Mouse (Mus musculus) midbrain, embryonic 16.5 days (tissue): Measurements from ENCODE around the gene Taf6. TPM values are rescaled to one million over a fixed set of nuclear protein-coding genes. Genes with fewer than 3 reads are reported as not detected.
A peak's percentile ranks its signal among the peaks of the same experiment; 100 is the strongest.
"Not testable (repeated sequence)": the region's sequence is repeated elsewhere in the genome, so short reads cannot be mapped to it uniquely, and the experiment has no call there.

ENCODE experiments used
- ATAC-seq: fragments of 200-750 bp; cut with Nextera tagmentation; 2 replicates; pipeline ENCODE4 v1.8.0; 2017; ENCODE audit warnings: moderate TSS enrichment
- H3K27ac ChIP-seq: fragments of 300-500 bp; sonication (generic); 2 replicates; pipeline ENCODE4 v1.5.1; 2014; ENCODE audit warnings: mild to moderate bottlenecking, low read length, mixed read lengths
- H3K27me3 ChIP-seq: fragments of 300-500 bp; sonication (generic); 2 replicates; pipeline ENCODE4 v1.6.1; 2014; ENCODE audit warnings: low read depth, low read length, mixed read lengths; ENCODE audit not compliant: control insufficient read depth, insufficient read depth
- H3K36me3 ChIP-seq: fragments of 300-500 bp; sonication (generic); 2 replicates; pipeline ENCODE4 v1.6.1; 2014; ENCODE audit warnings: mild to moderate bottlenecking, low read length, moderate library complexity, mixed read lengths; ENCODE audit not compliant: control insufficient read depth, insufficient read depth
- H3K4me1 ChIP-seq: fragments of 300-500 bp; sonication (generic); 2 replicates; pipeline ENCODE4 v1.6.1; 2014; ENCODE audit warnings: mild to moderate bottlenecking, low read length, mixed read lengths; ENCODE audit not compliant: control insufficient read depth, insufficient read depth
- H3K4me2 ChIP-seq: fragments of 300-500 bp; sonication (generic); 2 replicates; pipeline ENCODE4 v1.6.1; 2014; ENCODE audit warnings: mild to moderate bottlenecking, low read length, mixed read lengths
- H3K4me3 ChIP-seq: fragments of 300-500 bp; sonication (generic); 2 replicates; pipeline ENCODE4 v1.5.1; 2014; ENCODE audit warnings: low read depth, mild to moderate bottlenecking, low read length, moderate library complexity, mixed read lengths
- H3K9ac ChIP-seq: fragments of 300-500 bp; sonication (generic); 2 replicates; pipeline ENCODE4 v1.6.1; 2014; ENCODE audit warnings: low read depth, low read length, mixed read lengths
- H3K9me3 ChIP-seq: fragments of 300-500 bp; sonication (generic); replicated peaks from 2 replicates; pipeline ENCODE4 v1.6.1; 2014; ENCODE audit warnings: mild to moderate bottlenecking, low read length, mixed read lengths; ENCODE audit not compliant: control insufficient read depth, poor library complexity, severe bottlenecking
- WGBS: fragments of 180-500 bp; shearing (Covaris S2); extraction: QIAGEN DNeasy Blood & Tissue Kit; methylation state at CpG from one replicate; pipeline ENCODE4 v1.1.7; 2014; 5-methylcytosine and 5-hydroxymethylcytosine counted together
- polyA plus RNA-seq: library from polyadenylated mRNA; unstranded; fragments of >200 nt; fragmentation: Nextera tagmentation; extraction: Ambion mirVana; gene quantifications from 2 replicates; pipeline ENCODE4 v1.2.1, GENCODE M21; 2015

The Taf6 gene
- polyA plus RNA-seq, 1 experiment from 2014 or later = 75.8 TPM

DNA sequence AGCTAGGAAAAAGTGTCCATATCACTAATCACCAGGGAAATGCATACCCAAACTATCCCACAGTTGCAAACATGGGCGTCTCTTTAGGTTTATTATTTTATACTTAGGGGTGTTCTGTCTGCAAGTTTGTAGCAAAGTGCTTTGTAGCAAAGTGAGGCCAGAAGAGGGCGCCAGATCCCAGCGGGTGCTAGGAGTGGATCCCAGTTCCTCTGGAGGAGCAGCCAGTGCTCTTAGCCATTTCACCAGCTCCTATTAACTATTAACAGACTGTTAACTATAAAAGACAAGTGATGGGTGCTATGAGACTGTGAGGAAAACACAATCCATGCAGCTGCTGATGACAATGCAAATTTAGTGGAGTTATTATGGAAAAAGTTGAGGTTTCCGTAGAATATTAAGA lies 34.9 kb upstream of the Taf6 start:
- WGBS = 24% methylated on average over 4 of the region's 4 CpGs
- H3K27me3 ChIP-seq = no peaks in the 10 kb centered on the region

DNA sequence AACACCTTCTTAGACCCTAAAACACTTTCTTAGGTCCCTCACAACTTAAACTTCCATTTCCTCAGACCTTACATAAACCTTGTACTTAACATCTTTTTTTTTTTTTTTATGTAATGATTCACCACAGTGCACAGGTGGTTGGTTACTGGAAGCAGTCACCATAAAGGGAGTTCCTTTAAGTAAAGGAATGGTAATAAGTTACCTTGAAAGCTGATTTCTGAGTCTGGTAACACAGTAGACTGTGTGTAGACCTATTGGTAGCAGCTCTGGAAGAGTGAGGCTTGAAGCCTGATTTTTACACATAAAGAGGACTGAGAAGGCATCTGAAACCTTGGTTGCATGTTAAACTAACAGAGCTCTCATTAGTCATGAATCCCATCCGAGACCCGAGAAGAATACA lies 32.6 kb upstream of the Taf6 start:
- H3K9ac ChIP-seq = no peak overlapping the region
- no peaks in the 10 kb centered on the region for H3K27me3 ChIP-seq
- H3K4me1 ChIP-seq = no peaks in the 10 kb centered on the region
- no peaks in the 10 kb centered on the region for H3K9me3 ChIP-seq
- no peaks in the 10 kb centered on the region for H3K36me3 ChIP-seq
- WGBS = 76% methylated on average over 2 of the region's 2 CpGs
- no peak for ATAC-seq
- no peak overlapping the region for H3K27ac ChIP-seq
- no peak overlapping the region for H3K4me2 ChIP-seq
- H3K4me3 ChIP-seq = no peak overlapping the region

More for the DNA sequence above, 34.9 kb upstream of the Taf6 start:
- Histone ChIP-seq H3K4me2 (no peak overlapping the region), H3K4me3 (no peak overlapping the region), H3K27ac (no peak overlapping the region), H3K9me3 (no peaks in the 10 kb centered on the region), H3K9ac (no peak overlapping the region), H3K4me1 (no peaks in the 10 kb centered on the region), H3K36me3 (no peaks in the 10 kb centered on the region)
- no peak for ATAC-seq

DNA sequence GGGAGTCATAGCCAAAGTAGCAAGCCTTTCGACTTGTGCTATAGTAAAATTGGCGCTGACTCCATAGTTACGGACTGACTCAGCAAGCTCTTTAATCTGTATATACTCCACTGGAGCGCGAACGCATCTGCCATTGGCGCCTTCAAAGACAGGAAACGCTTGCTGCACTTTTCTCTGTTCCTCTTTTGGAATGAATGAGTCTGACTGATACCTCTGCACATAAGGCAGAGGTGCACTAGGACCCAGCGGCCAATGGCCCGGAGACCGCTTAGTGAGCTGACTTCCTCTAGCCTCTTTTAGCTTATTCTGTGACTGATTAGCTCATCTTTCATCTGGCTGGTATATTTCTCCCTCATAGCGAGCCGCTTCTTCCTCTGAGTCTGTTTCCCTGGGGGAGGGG lies 29.4 kb upstream of the Taf6 start:
- H3K4me2 ChIP-seq, H3K36me3 ChIP-seq, H3K27ac ChIP-seq, ATAC-seq, H3K9ac ChIP-seq, H3K4me1 ChIP-seq, H3K4me3 ChIP-seq, H3K27me3 ChIP-seq, H3K9me3 ChIP-seq: not testable (repeated sequence)
- 94% methylated on average over 13 of the region's 13 CpGs for WGBS

DNA sequence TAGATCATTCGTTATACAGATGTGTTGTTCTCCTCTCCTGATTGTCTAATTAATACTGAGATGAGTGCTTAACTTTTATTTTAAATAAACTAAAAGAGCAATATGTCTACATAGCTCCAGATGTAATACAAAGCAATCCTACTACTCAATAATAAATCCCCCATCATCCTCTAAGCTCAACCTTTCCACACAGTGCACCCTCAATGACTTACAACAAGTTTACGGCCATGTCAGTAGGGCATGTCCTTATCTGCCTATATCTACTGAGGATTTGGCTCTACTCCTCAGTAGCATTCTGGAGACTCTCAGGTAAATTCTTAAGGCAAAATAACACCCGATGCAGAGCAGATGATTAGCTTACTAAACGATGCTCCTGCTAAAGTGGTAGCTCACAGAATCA lies 20.6 kb upstream of the Taf6 start:
- no peak for ATAC-seq
- 86% methylated on average over 4 of the region's 4 CpGs for WGBS
- H3K4me3 ChIP-seq = no peak overlapping the region

DNA sequence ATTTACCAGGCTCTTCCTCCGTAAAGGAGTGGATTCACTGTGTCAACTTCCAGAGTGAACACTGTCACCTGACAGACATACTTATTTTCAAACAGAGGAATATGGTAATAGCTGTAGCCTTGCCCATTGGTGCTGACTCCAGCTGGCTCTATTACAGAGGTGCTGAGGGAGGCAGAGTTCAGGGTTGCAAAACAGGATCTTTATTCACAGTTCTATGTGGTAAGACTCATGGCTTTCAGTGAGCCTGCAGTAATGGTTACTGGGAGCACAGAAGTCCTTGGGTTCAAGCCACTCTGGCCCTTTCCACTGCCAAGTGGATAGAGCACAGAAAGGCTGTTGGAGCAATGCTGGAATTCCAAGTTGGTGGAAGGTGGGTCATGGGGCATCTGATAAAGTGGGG lies 20.0 kb upstream of the Taf6 start:
- H3K27ac ChIP-seq = no peak overlapping the region
- H3K9me3 ChIP-seq = no peaks in the 10 kb centered on the region
- no peak overlapping the region for H3K4me2 ChIP-seq
- WGBS = 90% methylated on average over 1 of the region's 1 CpGs
- H3K9ac ChIP-seq = no peak overlapping the region
- H3K4me1 ChIP-seq = no peaks in the 10 kb centered on the region
- no peak overlapping the region for H3K4me3 ChIP-seq
- no peaks in the 10 kb centered on the region for H3K36me3 ChIP-seq
- no peak for ATAC-seq
- no peaks in the 10 kb centered on the region for H3K27me3 ChIP-seq

More for the DNA sequence above, 20.6 kb upstream of the Taf6 start:
- Histone ChIP-seq H3K27me3 (no peaks in the 10 kb centered on the region), H3K4me2 (no peak overlapping the region), H3K36me3 (no peaks in the 10 kb centered on the region), H3K9me3 (no peaks in the 10 kb centered on the region), H3K27ac (no peak overlapping the region), H3K9ac (no peak overlapping the region), H3K4me1 (no peaks in the 10 kb centered on the region)

DNA sequence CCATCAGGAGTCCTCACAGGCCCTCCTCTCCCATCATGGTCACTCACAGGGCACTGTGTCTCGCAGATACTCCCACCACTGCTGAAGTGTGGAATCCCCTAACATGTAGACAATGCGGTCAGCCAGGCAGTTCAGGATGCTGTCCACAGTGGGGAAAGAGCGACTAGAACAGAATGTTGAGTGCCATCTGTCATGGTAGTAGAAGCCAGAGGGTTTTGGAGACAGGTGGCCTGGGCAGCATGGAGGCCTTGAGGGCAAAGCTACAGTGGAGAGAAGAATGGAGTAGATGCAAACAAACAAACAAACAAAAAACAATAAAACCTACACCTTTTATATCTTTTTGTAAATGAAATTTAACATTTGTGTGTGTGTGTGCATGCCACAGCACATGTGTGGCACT lies 14.8 kb upstream of the Taf6 start:
- Histone ChIP-seq H3K27ac (no peak overlapping the region), H3K4me2 (no peak overlapping the region), H3K4me3 (no peak overlapping the region), H3K4me1 (no peaks in the 10 kb centered on the region), H3K9ac (no peak overlapping the region), H3K27me3 (no peaks in the 10 kb centered on the region), H3K9me3 (no peaks in the 10 kb centered on the region), H3K36me3 (no peaks in the 10 kb centered on the region)
- WGBS = 79% methylated on average over 3 of the region's 3 CpGs
- ATAC-seq = no peak

DNA sequence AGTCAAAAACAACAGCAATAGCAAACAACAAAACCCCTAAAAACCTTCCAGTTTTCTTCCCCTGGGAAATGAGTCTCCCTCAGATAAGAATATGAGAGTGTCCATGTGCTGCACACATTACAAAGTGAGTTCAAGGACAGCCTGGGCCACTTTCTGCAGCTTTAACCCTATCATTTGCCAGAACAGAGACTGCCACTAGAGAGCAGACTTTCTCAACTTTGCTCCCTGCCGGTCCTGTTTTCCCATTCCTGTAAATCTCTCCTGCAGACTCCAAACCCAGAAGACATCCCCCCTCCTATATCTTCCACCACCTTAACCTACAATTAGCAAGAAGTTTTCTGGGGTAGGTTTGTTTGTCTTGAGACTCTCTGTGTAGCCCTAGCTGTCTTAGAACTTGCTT lies 12.3 kb upstream of the Taf6 start:
- 11% methylated on average over 1 of the region's 1 CpGs for WGBS
- H3K4me2 ChIP-seq = no peak overlapping the region
- H3K9me3 ChIP-seq = no peaks in the 10 kb centered on the region
- no peak overlapping the region for H3K27ac ChIP-seq
- peaks cover 11% of the 10 kb centered on the region for H3K4me1 ChIP-seq
- no peak overlapping the region for H3K9ac ChIP-seq
- H3K4me3 ChIP-seq = no peak overlapping the region
- no peaks in the 10 kb centered on the region for H3K36me3 ChIP-seq
- no peak for ATAC-seq
- no peaks in the 10 kb centered on the region for H3K27me3 ChIP-seq

DNA sequence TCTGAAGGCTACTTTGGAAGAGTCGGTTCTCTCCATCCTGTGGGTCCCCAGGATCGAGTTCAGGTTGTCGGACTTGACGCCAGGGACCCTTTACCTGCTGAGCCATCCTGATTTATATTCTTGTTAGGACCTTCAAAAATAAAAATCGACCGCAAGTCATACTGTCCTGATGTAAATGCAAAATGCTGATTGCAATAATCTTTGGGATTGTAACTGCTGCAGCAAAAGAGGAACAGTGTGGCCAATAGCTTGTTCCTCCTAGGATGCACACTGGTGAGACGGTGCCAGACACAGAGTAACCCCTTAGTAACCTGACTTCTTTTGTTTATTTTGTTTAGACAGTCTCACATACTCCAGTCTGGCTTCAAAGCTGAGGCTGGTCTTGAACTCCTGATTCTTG lies 8.2 kb upstream of the Taf6 start:
- H3K4me2 ChIP-seq = peak overlapping the region; percentile 85
- peak overlapping the region; percentile 89; the same call in 1 of the 2 replicates for H3K27ac ChIP-seq
- H3K4me1 ChIP-seq = peaks cover 18% of the 10 kb centered on the region
- WGBS = 64% methylated on average over 7 of the region's 7 CpGs
- H3K36me3 ChIP-seq = peaks cover 12% of the 10 kb centered on the region
- peak overlapping the region; percentile 73 for H3K4me3 ChIP-seq
- peak overlapping the region; percentile 94 for H3K9ac ChIP-seq
- H3K27me3 ChIP-seq = no peaks in the 10 kb centered on the region
- no peak for ATAC-seq
- H3K9me3 ChIP-seq = no peaks in the 10 kb centered on the region

DNA sequence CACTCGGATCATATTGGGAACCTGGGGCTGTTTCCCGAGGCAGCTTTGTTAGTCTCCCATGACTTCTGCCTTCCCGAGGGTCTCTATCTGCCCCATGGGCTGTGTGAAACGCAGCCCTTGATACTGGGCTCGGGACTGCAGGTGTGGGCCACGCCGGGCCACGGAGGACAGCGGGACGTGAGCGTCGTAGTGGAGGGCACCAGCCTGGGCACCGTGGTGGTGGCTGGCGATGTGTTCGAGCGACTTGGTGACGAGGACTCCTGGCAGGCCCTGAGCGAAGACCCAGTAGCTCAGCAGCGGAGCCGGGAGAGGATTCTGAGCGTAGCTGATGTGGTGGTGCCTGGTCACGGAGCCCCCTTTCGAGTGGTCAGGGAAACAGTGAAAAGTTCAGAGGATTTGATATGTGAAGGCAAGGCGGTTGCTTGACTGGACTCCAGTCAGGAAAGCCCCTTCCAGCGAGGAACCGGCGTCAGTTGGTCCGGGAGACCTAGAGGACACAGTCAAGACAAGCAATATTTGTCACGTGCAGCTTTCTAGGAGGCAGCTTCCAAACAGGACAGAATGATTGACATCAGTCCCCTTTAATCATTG lies 7.6 kb upstream of the Taf6 start:
- Histone ChIP-seq H3K9ac (peak overlapping the region; percentile 94), H3K36me3 (peaks cover 12% of the 10 kb centered on the region), H3K4me2 (peak overlapping the region; percentile 85), H3K4me1 (peaks cover 18% of the 10 kb centered on the region), H3K27me3 (no peaks in the 10 kb centered on the region), H3K9me3 (no peaks in the 10 kb centered on the region), H3K4me3 (peak overlapping the region; percentile 73), H3K27ac (peak overlapping the region; percentile 89)
- under 1% methylated on average over 29 of the region's 29 CpGs for WGBS
- ATAC-seq = peak; percentile 70
